Mouse (Mus musculus) embryonic facial prominence, embryonic 14.5 days (tissue): ENCODE results near the gene Pcnx2. TPM values are rescaled to one million over a fixed set of nuclear protein-coding genes. Genes with fewer than 3 reads are reported as not detected.
A peak's percentile ranks its signal among the peaks of the same experiment; 100 is the strongest.

Experiments
- ATAC-seq: fragments of 200-750 bp; cut with Nextera tagmentation; 2 replicates; pipeline ENCODE4 v1.8.0; 2017; ENCODE audit warnings: low read depth, moderate number of reproducible peaks, moderate TSS enrichment
- DNase-seq: peaks from one replicate; pipeline ENCODE4 v3.0.0-alpha.2; 2015; ENCODE audit warnings: low spot score
- H3K27ac ChIP-seq: fragments of 300-500 bp; sonication (generic); replicated peaks from 2 replicates; pipeline ENCODE4 v1.5.1; 2014; ENCODE audit warnings: low read depth, mild to moderate bottlenecking, low read length, moderate library complexity
- H3K27me3 ChIP-seq: fragments of 300-500 bp; sonication (generic); replicated peaks from 2 replicates; pipeline ENCODE4 v1.6.1; 2014; ENCODE audit warnings: low read length; ENCODE audit not compliant: control insufficient read depth, insufficient read depth
- H3K36me3 ChIP-seq: fragments of 300-500 bp; sonication (generic); 2 replicates; pipeline ENCODE4 v1.6.1; 2014; ENCODE audit warnings: low read length, mixed read lengths; ENCODE audit not compliant: control insufficient read depth, insufficient read depth
- H3K4me1 ChIP-seq: fragments of 300-500 bp; sonication (generic); 2 replicates; pipeline ENCODE4 v1.6.1; 2014; ENCODE audit warnings: antibody characterized with exemption, low read length; ENCODE audit not compliant: control insufficient read depth, insufficient read depth
- H3K4me2 ChIP-seq: fragments of 300-500 bp; sonication (generic); 2 replicates; pipeline ENCODE4 v1.6.1; 2014; ENCODE audit warnings: low read depth, mild to moderate bottlenecking, low read length, moderate library complexity, mixed read lengths
- H3K4me3 ChIP-seq: fragments of 300-500 bp; sonication (generic); 2 replicates; pipeline ENCODE4 v1.5.1; 2014; ENCODE audit warnings: low read depth, mild to moderate bottlenecking, low read length
- H3K9ac ChIP-seq: fragments of 300-500 bp; sonication (generic); 2 replicates; pipeline ENCODE4 v1.6.1; 2014; ENCODE audit warnings: low read depth, mild to moderate bottlenecking, low read length, moderate library complexity, mixed read lengths
- H3K9me3 ChIP-seq: fragments of 300-500 bp; sonication (generic); 2 replicates; pipeline ENCODE4 v1.6.1; 2016; ENCODE audit warnings: low read length; ENCODE audit not compliant: control insufficient read depth
- WGBS: fragments of 180-500 bp; shearing (Covaris S2); extraction: QIAGEN DNeasy Blood & Tissue Kit; methylation state at CpG from one replicate; pipeline ENCODE4 v1.1.7; 2014; 5-methylcytosine and 5-hydroxymethylcytosine counted together
- polyA plus RNA-seq: library from polyadenylated mRNA; unstranded; fragments of >200 nt; fragmentation: Nextera tagmentation; extraction: Ambion mirVana; gene quantifications from 2 replicates; pipeline ENCODE4 v1.2.1, GENCODE M21; 2014

Gene Pcnx2
- polyA plus RNA-seq, 1 experiment from 2014 or later = 0.60 TPM

GRCm38 (mm10) chr8:125920281-125920680 lies 22.2 kb upstream of the Pcnx2 start:
- no peaks in the 10 kb centered on the region for H3K9me3 ChIP-seq
- no peak overlapping the region for H3K4me2 ChIP-seq
- 71% methylated on average over 10 of the region's 10 CpGs for WGBS
- H3K9ac ChIP-seq = no peak overlapping the region
- no peak overlapping the region for H3K4me3 ChIP-seq
- H3K36me3 ChIP-seq = no peaks in the 10 kb centered on the region
- no peak overlapping the region; the same call in 1 of the 2 replicates for H3K27ac ChIP-seq
- no peaks in the 10 kb centered on the region for H3K4me1 ChIP-seq
- ATAC-seq (peak; percentile 50; the same call in 1 of the 2 replicates), DNase-seq (peak; percentile 41)
- H3K27me3 ChIP-seq = no peaks in the 10 kb centered on the region

DNA sequence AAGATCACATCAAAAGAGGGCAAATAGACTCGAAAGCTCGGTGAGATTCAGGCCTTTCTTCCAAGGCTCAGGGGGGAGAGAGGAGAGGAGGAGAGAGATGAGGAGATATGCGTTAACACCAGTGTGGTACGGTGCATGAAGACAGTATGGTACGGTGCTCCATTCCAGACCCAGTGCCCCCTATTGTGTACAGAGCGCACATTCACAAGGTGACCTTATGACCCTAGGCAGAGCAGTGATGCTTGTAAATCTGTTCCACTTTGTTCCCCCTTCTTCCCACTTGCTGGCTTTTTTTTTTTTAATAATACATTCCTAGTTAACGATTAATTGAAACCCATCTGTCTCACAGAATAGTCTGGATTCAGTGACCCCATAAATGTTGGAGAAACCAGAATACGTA lies 21.4 kb upstream of the Pcnx2 start:
- no peak overlapping the region for H3K27ac ChIP-seq
- WGBS = 62% methylated on average over 8 of the region's 8 CpGs
- DNase-seq = no peak

DNA sequence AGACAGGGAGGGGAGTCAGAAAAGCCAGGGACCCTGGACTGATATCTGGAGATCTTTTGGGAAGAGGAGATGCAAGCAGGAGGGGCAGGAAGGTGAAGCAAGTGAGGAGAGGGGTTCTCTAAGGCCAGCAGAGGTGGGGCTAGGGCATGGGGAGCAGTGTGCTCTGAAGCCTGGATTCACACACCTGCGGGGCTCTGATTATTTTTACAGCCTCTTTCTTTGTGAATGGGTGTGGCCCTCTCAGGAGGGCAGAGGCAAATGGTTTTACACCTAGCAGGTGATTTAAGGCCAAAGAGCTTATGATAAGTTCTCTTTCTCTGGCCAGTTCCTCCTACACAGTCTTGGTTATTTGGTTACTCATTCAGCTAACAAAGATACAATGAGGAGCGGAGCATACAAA lies 20.6 kb upstream of the Pcnx2 start:
- Histone ChIP-seq H3K4me3 (no peak overlapping the region), H3K9ac (no peak overlapping the region), H3K27me3 (no peaks in the 10 kb centered on the region; the same call in 1 of the 2 replicates), H3K4me2 (no peak overlapping the region), H3K9me3 (no peaks in the 10 kb centered on the region), H3K36me3 (no peaks in the 10 kb centered on the region), H3K27ac (no peak overlapping the region), H3K4me1 (no peaks in the 10 kb centered on the region)
- DNase-seq = no peak
- 84% methylated on average over 2 of the region's 2 CpGs for WGBS
- no peak for ATAC-seq

More for the DNA sequence above, 21.4 kb upstream of the Pcnx2 start:
- H3K9ac ChIP-seq = no peak overlapping the region
- no peaks in the 10 kb centered on the region for H3K36me3 ChIP-seq
- H3K4me1 ChIP-seq = no peaks in the 10 kb centered on the region
- H3K9me3 ChIP-seq = no peaks in the 10 kb centered on the region
- no peak for ATAC-seq
- H3K27me3 ChIP-seq = no peaks in the 10 kb centered on the region
- H3K4me2 ChIP-seq = no peak overlapping the region
- no peak overlapping the region for H3K4me3 ChIP-seq

GRCm38 (mm10) chr8:125917013-125917412 lies 18.9 kb upstream of the Pcnx2 start:
- WGBS = 65% methylated on average over 10 of the region's 10 CpGs
- Histone ChIP-seq H3K9ac (no peak overlapping the region), H3K9me3 (no peaks in the 10 kb centered on the region), H3K4me1 (no peaks in the 10 kb centered on the region), H3K4me3 (no peak overlapping the region), H3K27me3 (peaks cover 17% of the 10 kb centered on the region), H3K36me3 (no peaks in the 10 kb centered on the region), H3K27ac (no peak overlapping the region), H3K4me2 (no peak overlapping the region)
- DNase-seq = no peak
- ATAC-seq = no peak

- Histone ChIP-seq H3K9ac (no peak overlapping the region), H3K27me3 (peaks cover 43% of the 10 kb centered on the region), H3K27ac (no peak overlapping the region), H3K4me2 (no peak overlapping the region), H3K4me1 (peaks cover 4% of the 10 kb centered on the region; the same call in 1 of the 2 replicates), H3K9me3 (no peaks in the 10 kb centered on the region), H3K36me3 (no peaks in the 10 kb centered on the region), H3K4me3 (no peak overlapping the region)
- DNase-seq (no peak), ATAC-seq (no peak)
- WGBS = 79% methylated on average over 9 of the region's 9 CpGs
Measured at GRCm38 (mm10) chr8:125914386-125914785, 16.3 kb upstream of the Pcnx2 start.

DNA sequence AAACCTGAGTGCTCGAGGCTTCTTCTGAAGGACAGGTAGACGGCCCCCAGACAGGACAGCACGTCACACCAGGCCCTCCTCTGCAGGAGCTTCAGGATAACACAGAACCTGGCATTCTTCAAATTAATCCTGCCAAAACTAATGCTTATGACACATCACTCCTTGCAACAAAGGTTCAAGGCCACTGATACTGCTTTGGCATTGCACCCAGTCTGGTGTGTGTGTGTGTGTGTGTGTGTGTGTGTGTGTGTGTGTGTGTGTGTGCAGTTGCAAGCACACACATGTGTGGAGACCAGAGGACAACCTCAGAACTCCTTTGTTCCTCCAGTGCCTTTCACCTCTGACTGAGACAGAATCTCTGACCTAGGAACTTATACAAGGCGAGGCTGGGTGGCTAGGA lies 15.1 kb upstream of the Pcnx2 start:
- H3K4me3 ChIP-seq = no peak overlapping the region
- DNase-seq = no peak
- no peak overlapping the region for H3K27ac ChIP-seq
- H3K4me2 ChIP-seq = no peak overlapping the region
- peaks cover 55% of the 10 kb centered on the region for H3K27me3 ChIP-seq
- no peak for ATAC-seq
- H3K9ac ChIP-seq = no peak overlapping the region
- no peaks in the 10 kb centered on the region for H3K36me3 ChIP-seq
- peaks cover 4% of the 10 kb centered on the region; the same call in 1 of the 2 replicates for H3K4me1 ChIP-seq
- 77% methylated on average over 4 of the region's 4 CpGs for WGBS
- no peaks in the 10 kb centered on the region for H3K9me3 ChIP-seq

GRCm38 (mm10) chr8:125911229-125911580 lies 13.1 kb upstream of the Pcnx2 start:
- Histone ChIP-seq H3K36me3 (no peaks in the 10 kb centered on the region), H3K4me2 (peak overlapping the region; percentile 99), H3K9me3 (no peaks in the 10 kb centered on the region), H3K9ac (peak overlapping the region; percentile 54), H3K27ac (no peak overlapping the region), H3K27me3 (peaks cover 55% of the 10 kb centered on the region), H3K4me3 (peak overlapping the region; percentile 57), H3K4me1 (peaks cover 4% of the 10 kb centered on the region; the same call in 1 of the 2 replicates)
- no peak for DNase-seq
- WGBS = 4% methylated on average over 20 of the region's 31 CpGs
- ATAC-seq = no peak

GRCm38 (mm10) chr8:125910365-125911228 lies 12.5 kb upstream of the Pcnx2 start, which contains the start of gene Map3k21:
Gene Map3k21 (plus strand): TSS chr8:125910450.
- DNase-seq (no peak), ATAC-seq (peak; percentile 28)
- 0% methylated on average over 47 of the region's 93 CpGs for WGBS
- H3K9me3 ChIP-seq = no peaks in the 10 kb centered on the region
- H3K4me2 ChIP-seq = peak within 1 kb of the TSS; percentile 99
- peak within 1 kb of the TSS; percentile 54 for H3K9ac ChIP-seq
- no peak within 1 kb of the TSS for H3K27ac ChIP-seq
- no peaks in the 10 kb centered on the region for H3K36me3 ChIP-seq
- peaks cover 4% of the 10 kb centered on the region; the same call in 1 of the 2 replicates for H3K4me1 ChIP-seq
- H3K27me3 ChIP-seq = peaks cover 55% of the 10 kb centered on the region
- peak within 1 kb of the TSS; percentile 57 for H3K4me3 ChIP-seq
